Mouse (Mus musculus): ENCODE data around the gene Gon4l.
"Not testable (repeated sequence)": the region's sequence is repeated elsewhere in the genome, so short reads cannot be mapped to it uniquely, and the experiment has no call there.

Gene Gon4l

DNA sequence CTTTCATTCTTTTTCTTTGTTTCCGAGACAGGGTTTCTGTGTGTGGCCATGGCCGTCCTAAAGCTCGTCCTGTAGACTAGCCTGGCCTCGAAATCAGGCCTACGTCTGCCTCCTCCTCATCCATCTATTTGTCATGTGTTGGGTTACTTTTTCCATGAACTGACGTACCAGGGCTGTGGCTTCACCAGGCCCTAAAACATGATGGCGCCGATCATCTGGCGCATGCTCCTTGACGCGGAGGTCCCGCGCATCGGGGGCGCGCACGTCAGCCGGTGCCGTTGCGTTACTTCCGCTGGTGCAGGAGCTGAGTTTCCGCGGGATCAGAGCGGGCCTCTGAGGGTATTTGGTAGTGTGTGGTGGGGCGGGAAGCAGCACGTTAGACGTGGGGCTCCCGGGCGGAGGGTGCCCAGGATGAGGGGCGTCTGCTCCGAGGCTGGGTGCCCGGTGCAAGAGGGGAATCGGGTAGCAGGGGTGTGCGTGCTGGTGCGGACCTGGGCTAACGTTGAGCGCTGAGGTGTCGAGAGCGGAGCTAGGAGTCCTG is at the start of gene Gon4l:
Gene Gon4l, plus strand, starts transcription at position 281 of the 541 bp plus-strand sequence.
- DNase-seq, result peak; percentile 38

DNA sequence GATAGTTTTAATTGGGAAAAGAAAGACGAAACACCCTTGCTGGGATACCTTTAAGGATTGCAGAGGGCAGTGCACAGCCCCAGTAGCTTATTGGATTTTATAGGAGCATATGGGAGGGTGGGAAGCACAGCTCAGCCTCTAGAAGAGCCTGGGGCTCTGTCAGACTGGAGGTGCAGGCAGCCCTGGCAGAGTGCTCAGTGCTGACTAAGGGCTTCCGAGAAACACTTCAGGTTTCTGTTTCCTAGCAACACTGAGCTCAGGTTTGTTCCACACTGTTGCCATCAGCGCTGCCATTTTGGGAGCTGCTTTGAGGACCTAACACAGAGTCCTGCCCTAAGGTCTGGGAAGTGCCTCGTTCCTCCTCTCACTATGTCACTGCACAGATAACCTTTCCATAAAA is 48.7 kb upstream of the Gon4l start:
- not testable (repeated sequence) for DNase-seq

DNA sequence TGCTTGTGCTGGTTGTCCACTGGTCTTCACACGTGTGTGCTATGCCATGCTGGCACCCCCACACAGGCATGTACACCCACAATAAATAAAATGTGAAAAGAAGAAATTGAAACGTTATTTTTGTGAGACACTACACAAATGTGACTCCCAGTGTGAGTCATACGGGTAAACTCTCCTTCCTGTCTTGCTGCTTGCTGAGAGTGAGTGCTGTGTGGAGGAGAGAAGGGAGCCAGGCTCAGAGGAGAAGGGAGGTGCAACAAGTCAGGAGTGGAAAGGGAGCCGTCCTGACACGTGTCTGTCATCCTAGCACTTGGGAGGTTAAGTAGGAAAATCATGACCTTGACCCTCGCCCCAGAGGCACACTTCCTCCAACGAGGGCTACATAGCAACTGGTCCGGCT is 48.2 kb upstream of the Gon4l start:
- not testable (repeated sequence) for DNase-seq

DNA sequence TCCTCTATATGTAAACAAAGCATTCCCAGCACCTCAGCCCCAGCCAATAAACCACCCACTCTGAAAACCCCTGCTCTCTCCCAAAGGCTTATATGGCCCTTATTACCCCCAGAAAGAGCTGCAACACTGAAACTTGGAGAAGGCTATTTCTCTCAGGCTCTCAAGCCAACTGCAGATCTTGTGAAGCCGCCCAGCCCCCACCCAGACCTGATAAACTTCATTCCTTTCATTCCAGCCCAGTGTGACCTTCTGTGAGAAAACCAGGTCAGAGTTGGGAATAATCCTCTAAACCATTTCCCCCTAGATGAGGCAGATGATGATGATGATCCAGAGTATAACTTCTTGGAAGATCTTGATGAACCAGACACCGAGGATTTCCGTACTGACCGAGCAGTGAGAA is 47.0 kb upstream of the Gon4l start:
- DNase-seq, result not testable (repeated sequence)

DNA sequence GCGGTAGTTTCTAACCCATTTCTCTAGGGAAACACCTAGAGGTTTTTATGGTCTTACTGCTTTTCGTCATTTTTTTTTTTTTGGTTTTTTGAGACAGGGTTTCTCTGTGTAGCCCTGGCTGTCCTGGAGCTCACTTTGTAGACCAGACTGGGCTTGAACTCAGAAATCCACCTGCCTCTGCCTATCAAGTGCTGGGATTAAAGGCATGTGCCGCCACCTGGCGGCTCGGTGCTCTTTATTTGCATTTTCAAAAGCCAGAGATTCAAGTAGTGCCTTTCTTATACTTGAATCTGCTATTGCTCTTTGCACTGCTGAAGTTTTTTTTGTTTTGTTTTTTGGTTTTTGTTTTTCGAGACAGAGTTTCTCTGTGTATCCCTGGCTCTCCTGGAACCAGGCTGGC is 37.5 kb upstream of the Gon4l start:
- DNase-seq, result not testable (repeated sequence)

DNA sequence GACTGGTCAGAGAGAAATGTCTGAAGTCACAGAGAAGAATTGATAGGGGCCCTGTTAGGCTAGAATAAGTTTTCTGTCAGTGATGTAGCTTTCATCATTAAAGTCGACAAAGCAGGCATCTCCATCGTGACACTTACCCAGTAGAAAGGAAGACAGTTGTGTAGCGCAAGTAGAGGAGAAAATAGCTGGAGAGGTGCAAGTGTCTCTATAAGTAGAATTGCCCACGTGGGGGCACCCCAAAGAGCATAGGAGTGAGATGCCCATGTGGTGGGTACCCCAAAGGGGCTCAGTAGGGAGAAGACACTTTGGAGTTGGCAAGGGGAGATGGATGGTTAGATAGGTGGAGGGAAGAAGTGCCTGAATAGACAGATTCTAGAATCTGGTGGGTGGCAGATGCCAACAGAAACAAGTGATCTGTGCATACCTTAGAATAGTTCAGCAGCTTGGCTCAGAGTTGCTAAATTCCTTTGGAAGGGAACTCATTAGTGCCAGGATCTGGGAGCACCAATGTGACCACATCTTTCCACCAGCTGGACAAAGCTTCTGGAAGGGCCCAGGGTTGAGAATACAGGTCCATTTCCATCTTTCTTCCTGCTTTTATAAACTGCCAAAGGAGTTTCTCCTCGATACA is 31.0 kb upstream of the Gon4l start:
- DNase-seq, result no peak

DNA sequence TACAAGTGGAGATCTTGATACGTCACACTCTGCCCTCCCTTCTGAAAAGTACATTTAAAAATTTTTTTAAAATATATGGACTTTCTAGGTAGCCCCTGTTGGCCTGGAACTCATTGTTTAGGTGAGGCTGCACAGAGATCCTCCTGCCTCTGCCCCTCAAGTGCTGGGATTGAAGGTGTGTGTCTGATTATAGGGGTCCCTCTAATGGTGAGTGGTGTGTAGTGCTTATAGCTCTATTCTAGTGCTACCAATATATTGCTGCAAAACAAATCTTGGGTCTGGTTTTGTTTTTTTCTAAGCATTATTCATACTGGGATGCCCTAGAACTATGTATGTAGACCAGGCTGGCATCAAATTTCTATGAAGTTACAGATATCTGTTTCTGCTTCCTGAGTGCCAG is 9.3 kb upstream of the Gon4l start:
- DNase-seq, result no peak

DNA sequence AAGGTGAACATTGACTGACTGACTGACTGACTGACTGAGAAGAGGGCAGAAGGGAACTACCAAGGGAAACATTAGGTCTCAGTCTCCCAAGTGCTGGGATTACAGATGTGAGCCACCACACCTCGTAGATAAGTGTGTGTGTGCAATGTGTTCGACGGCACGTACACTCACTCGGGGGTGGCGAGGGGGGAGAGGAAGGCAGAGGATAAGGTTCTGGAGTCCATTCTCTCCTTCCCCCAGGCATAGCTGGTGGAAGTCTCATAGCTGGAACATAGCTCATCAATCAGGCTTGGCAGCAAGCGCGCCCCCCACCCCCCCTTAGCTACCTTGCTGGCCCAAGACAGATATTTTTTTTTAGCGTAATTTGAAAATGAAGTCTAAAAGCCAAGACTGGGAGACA is 7.8 kb upstream of the Gon4l start:
- DNase-seq, result no peak

DNA sequence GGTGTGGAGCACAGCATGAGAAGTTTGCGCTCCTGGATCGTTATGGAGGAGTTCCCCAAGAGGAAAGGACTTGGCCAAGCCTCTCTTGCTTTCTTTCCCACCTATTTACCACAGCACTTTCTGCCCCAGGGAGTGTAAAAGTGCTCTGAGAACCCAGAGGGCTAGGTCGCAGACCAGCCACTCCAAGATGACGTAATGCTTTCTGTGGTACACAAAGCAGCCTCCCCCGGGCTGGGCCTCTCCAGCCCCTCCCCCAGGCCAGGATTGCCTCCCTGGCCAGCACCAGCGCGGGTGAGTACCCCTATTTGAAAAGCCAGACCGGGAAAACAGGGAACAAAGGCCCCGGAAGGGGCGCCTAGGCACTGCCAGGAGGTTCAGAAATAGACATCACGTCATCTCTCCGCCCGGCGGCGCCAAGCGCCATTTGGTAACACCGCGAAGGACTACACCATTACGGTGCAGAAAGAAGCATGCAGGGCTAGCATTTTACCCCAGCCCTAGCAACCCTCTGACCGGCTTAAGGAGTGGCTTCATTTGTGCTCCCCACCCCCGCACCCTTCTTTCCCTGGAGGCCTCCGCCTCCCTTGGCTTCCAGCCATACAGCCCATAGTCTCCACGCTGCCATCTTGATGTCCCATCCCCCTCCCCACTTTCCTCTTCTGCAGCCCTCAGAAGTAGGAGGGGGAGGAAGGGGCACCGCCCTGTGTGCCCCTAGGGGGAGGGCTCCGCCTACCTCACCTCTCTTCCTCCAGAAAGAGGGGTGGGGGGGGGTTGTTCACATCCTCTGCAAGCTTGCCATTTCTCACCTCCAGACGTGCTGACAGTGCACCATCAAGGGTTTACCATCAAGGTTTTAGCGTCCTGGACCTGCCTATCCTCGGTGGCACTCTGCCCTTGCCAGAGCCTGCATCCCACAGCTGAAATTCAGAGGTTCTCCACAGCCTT is 3.6 kb upstream of the Gon4l start:
- DNase-seq, result peak; percentile 78

DNA sequence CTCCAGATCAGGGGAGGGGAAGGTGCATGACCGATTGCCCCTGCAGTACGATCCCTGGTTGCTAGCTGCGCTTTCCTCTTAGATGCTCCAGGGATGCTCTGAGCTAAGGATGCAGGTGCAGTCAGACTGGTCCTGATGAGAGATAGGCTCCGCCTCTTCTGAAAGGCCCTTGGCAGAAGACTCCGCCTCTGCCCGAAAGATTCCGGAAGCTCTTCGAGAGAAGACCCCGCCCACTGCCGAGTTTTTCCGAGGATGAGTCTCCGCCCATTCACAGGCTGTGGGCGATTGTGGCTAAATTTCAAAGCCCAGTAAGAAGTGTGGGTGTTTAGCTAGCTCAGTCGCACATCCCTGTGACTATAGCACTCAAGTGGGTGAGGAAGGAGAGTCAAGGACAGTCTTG is 2.6 kb upstream of the Gon4l start:
- DNase-seq, result peak; percentile 76

DNA sequence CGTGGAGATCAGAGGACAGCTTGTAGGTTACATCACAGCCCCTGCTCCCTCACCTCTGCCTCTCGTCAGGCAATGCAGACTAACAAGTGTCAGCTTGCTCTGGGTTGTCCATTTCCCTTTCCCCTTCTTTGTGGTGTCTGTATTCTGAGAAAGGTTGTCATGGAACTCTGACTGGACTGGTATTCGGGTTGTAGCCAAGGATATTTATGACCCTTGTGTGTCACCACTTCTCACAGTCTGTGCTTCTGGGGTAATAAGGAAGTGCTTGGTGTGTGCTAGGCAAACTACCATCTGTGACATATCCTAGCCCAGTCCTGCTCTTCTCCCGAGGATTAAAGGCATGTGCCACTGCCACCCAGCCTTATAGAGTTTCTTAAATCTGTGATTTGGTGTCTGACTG is 14.1 kb downstream of the Gon4l start:
- DNase-seq, result no peak

DNA sequence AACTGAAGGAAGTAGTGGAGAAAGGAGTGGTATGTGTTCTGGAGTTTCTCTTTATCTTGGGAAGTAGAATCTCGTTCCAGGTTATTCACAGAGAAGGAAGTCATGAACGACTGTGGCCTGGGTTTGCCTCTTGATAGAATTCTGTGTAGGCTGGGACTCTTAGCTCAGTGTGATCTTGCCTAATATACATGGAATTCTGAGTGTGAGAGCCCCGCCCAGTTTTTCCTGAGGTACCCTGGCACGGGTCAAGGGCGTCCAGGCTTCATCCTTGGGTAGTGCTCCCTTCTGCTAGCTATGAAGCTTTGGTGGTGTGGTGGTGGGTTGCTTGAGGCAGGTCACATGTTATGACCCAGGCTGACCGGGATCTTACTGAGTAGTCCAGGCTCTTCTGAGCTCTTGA is 20.8 kb downstream of the Gon4l start:
- DNase-seq, result no peak

DNA sequence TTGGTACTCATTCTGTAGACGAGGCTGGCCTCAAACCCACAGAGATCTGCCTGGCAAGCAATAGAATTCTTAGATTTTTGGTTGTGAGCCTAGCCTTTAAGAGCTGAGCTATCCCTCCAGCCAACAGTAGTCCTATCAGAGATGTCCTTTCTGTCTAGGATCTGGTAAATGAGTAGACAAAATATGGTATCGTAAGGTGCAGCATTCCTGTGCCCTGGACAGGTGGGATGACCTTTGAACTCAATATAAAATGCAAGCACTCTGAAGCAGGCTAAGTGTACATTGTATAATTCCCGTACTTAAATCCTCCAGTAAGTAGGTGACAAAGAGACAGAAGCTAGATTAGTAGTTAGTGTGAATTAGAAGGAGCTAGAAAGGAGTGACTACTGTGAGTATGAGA is 27.1 kb downstream of the Gon4l start:
- DNase-seq, result no peak

DNA sequence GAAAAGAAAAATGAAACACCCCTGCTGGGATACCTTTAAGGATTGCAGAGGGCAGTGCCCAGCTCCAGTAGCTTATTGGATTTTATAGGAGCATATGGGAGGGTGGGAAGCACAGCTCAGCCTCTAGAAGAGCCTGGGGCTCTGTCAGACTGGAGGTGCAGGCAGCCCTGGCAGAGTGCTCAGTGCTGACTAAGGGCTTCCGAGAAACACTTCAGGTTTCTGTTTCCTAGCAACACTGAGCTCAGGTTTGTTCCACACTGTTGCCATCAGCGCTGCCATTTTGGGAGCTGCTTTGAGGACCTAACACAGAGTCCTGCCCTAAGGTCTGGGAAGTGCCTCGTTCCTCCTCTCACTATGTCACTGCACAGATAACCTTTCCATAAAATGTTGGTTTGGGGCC is 31.7 kb downstream of the Gon4l start:
- DNase-seq, result not testable (repeated sequence)

DNA sequence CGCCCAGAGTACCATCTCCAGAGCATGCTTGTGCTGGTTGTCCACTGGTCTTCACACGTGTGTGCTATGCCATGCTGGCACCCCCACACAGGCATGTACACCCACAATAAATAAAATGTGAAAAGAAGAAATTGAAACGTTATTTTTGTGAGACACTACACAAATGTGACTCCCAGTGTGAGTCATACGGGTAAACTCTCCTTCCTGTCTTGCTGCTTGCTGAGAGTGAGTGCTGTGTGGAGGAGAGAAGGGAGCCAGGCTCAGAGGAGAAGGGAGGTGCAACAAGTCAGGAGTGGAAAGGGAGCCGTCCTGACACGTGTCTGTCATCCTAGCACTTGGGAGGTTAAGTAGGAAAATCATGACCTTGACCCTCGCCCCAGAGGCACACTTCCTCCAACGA is 32.1 kb downstream of the Gon4l start:
- DNase-seq, result not testable (repeated sequence)

DNA sequence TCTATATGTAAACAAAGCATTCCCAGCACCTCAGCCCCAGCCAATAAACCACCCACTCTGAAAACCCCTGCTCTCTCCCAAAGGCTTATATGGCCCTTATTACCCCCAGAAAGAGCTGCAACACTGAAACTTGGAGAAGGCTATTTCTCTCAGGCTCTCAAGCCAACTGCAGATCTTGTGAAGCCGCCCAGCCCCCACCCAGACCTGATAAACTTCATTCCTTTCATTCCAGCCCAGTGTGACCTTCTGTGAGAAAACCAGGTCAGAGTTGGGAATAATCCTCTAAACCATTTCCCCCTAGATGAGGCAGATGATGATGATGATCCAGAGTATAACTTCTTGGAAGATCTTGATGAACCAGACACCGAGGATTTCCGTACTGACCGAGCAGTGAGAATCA is 33.4 kb downstream of the Gon4l start:
- DNase-seq, result not testable (repeated sequence)

DNA sequence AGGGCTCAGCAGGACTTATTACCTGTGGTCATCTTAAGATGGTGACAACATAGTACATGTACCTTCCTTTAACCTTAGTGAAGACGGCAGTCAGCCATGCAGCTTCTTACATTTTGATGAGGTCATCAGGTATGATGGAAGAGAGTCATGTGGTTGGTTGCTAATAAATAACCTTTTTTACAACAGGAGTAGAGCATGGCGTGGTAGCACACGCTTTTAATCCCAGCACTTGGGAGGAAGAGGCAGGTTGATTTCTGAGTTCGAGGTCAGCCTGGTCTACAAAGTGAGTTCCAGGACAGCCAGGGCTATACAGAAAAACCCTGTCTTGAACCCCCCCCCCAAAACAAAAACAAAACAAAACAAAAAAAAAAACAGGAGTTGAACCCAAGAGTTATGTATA is 47.5 kb downstream of the Gon4l start:
- not testable (repeated sequence) for DNase-seq

DNA sequence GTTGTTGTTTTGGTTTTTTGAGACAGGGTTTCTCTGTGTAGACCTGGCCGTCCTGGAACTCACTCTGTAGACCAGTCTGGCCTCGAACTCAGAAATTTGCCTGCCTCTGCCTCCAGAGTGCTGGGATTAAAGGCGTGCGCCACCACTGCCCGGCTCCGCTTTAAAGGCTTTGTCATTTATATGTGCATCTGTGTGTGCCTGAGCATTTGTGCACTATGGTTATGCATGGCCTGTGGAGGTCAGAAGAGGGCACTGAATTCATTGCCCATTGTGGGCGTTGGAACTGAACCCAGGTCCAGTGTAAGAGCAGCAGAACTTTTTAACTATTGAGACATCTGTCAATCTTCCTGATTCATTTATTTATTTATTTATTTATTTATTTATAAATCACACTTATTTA is 58.0 kb downstream of the Gon4l start:
- not testable (repeated sequence) for DNase-seq

DNA sequence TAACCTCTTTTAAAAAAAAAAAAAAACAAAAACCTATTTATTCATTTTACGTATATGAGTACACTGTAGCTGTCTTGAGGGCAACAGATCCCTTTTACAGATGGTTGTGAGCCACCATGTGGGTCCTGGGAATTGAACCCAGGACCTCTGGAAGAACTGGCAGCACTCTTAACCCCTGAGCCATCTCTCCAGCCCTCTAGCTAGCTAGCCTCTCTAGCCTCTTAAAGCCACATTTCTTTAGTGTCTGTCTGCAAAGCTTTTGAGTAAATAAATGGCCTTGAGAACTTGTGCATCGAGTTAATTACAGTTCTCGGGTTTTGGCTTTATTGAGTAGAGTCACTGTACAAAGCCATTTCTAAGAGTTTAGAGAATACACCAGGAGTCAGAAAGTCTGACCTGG is 69.8 kb downstream of the Gon4l start:
- DNase-seq, result no peak

DNA sequence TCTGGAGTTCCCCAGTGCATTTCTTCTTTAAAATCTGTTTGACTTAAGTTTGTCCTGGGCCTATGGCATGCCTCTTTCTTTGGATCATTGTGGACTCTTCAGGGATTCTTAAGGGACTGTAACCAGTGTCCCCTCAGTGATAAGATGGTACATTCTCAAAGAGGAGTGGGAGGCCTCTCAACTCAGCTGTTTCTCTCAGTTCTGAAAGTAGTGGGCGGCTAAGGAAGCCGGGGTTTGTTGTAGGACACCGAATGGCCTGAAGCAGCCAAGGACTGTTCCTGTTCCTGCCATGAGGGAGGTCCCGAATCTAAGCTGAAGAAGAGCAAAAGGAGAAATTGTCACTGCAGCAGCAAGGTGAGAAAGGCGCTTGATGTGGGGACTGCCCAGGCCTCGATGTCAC is 70.2 kb downstream of the Gon4l start:
- no peak for DNase-seq

DNA sequence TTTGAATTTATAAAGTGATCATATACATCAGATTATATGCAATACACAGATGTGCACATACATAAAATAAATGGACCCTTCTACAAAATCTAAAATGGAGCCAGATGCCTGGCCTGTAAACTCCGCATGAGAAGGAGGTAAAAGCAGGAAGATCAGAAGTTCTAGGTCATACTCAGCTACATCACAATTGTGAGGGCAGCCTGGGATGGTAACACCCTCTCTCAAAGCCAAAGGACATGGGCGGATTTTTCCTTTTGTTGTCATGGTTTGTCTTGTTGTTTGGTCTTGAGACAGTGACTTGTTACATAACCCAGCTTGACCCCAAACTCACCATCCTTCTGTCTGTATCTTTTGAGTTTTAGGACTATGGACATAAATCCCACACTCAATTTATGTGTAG is 70.7 kb downstream of the Gon4l start:
- DNase-seq, result no peak

DNA sequence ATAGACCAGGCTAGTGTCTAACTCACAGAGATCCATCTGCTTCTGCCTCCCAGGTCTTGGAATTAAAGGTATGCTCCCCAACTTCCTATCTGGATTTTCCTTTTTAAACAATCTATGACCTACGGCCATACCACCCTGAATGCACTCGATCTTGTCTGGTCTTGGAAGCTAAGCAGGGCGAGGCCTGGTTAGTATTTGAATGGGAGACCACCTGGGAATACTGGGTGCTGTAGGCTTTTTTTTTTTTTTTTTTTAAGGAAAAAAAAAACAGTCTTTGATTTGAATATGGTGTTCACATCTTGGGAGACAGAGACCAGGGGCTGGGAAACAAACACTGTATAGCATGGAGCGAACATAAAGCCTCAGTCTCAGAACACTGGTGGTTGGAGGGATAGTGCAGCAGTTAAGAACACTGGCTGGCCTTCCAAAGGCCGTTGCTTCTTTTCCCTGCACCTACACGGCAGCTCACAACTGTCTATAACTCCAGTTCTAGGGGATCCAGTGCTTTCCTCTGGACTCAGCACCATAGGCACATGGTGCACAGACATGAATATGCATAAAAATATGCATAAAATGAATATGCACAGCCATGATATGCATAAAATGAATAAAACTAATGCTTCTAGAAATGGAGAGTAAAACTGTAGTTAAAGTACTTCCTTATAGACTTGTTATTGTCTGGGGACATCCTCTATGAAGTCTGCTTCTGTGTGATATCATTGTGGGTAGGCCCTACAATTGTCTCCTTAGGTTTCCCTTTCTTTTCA is 71.5 kb downstream of the Gon4l start:
- no peak for DNase-seq

DNA sequence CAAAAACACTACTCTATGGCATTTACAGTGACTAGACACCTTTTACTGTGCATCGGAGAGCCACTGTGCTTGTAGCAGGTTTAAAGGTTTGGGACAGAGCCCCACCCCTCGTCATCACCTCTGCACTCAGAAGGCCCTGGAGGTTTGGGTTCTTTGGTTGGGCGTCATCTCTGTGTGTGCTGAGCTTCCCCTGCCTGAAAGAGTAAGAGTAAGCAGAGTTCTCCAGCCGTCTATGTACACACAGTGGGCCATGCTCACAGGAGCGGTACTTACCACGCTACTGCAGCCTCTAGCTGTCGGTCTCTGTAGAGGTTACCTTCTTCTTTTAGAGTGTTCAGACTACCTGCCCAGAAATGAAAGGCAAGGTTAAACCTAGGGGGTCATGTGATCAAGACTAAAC is 77.6 kb downstream of the Gon4l start:
- no peak for DNase-seq

Measured in right cerebral cortex, postnatal 25 days (tissue).